Mouse (Mus musculus): ENCODE results near the gene Pde11a. TPM values are rescaled to one million over a fixed set of nuclear protein-coding genes. Genes with fewer than 3 reads are reported as not detected.
"Not testable (repeated sequence)": the region's sequence is repeated elsewhere in the genome, so short reads cannot be mapped to it uniquely, and the experiment has no call there.

Pde11a gene
- total and polyA plus RNA-seq, 3 experiments = 0.04 to 2.3 (median 0.38) TPM

- no peaks in the 10 kb centered on the region for H3K4me1 ChIP-seq (ENCODE audit: insufficient read depth, low read depth, low read length)
- peak; percentile 27 for DNase-seq (ENCODE audit: low spot score)
- H3K36me3 ChIP-seq (replicated peaks) = no peaks in the 10 kb centered on the region
- TF ChIP-seq GATA1 (IDR thresholded peaks at IDR 0.05; ENCODE audit: borderline replicate concordance, low read length) (no peak), GATA2 (IDR thresholded peaks at IDR 0.05; ENCODE audit: borderline replicate concordance, low read depth, low read length) (no peak), CTCF (IDR thresholded peaks at IDR 0.05; ENCODE audit: low read depth, low read length) (peak; percentile 55; the same call in 1 of the 2 replicates), POLR2AphosphoS5 (IDR thresholded peaks at IDR 0.05; ENCODE audit: insufficient replicate concordance, low read depth, low read length) (no peak), TAL1 (conservative IDR thresholded peaks at IDR 0.05; ENCODE audit: low read depth, low read length) (no peak)
- H3K27me3 ChIP-seq (ENCODE audit: insufficient read depth, low read length) = 0 out of 2 replicates have a peak, but pooled peaks cover 2% of the 10 kb centered on the region
- H3K9me3 ChIP-seq (replicated peaks) = no peaks in the 10 kb centered on the region
- peak; percentile 63 for ATAC-seq (ENCODE audit: extremely low read depth, insufficient number of reproducible peaks, low FRiP score, poor library complexity, severe bottlenecking)
- H3K4me3 ChIP-seq (ENCODE audit: low read depth, low read length) = no peak overlapping the region
Observed at GRCm38 (mm10) chr2:75985124-75985523, 353.4 kb downstream of the Pde11a start.

- TF ChIP-seq CTCF (IDR thresholded peaks at IDR 0.05; ENCODE audit: low read depth, low read length) (no peak), GATA2 (IDR thresholded peaks at IDR 0.05; ENCODE audit: borderline replicate concordance, low read depth, low read length) (no peak)
- no peak for ATAC-seq (ENCODE audit: extremely low read depth, insufficient number of reproducible peaks, low FRiP score, poor library complexity, severe bottlenecking)
- 0 out of 2 replicates have a peak, but pooled peaks cover 2% of the 10 kb centered on the region for H3K27me3 ChIP-seq (ENCODE audit: insufficient read depth, low read length)
- no peak for DNase-seq (ENCODE audit: low spot score)
- no peak overlapping the region for H3K4me3 ChIP-seq (ENCODE audit: low read depth, low read length)
- H3K36me3 ChIP-seq (replicated peaks) = no peaks in the 10 kb centered on the region
- H3K9me3 ChIP-seq (replicated peaks) = no peaks in the 10 kb centered on the region
- H3K4me1 ChIP-seq (ENCODE audit: insufficient read depth, low read depth, low read length) = no peaks in the 10 kb centered on the region
Observed at GRCm38 (mm10) chr2:75983847-75984246, 354.7 kb downstream of the Pde11a start.

GRCm38 (mm10) chr2:75983091-75983490 lies 355.5 kb downstream of the Pde11a start:
- H3K4me1 ChIP-seq (ENCODE audit: insufficient read depth, low read depth, low read length) = no peaks in the 10 kb centered on the region
- H3K36me3 ChIP-seq (replicated peaks) = no peaks in the 10 kb centered on the region
- TF ChIP-seq GATA1 (IDR thresholded peaks at IDR 0.05; ENCODE audit: borderline replicate concordance, low read length) (no peak), GATA2 (IDR thresholded peaks at IDR 0.05; ENCODE audit: borderline replicate concordance, low read depth, low read length) (no peak), CTCF (IDR thresholded peaks at IDR 0.05; ENCODE audit: low read depth, low read length) (no peak), POLR2AphosphoS5 (IDR thresholded peaks at IDR 0.05; ENCODE audit: insufficient replicate concordance, low read depth, low read length) (no peak), TAL1 (conservative IDR thresholded peaks at IDR 0.05; ENCODE audit: low read depth, low read length) (no peak)
- DNase-seq (ENCODE audit: low spot score) = no peak
- H3K4me3 ChIP-seq (ENCODE audit: low read depth, low read length) = no peak overlapping the region
- no peaks in the 10 kb centered on the region for H3K9me3 ChIP-seq (replicated peaks)
- no peak for ATAC-seq (ENCODE audit: extremely low read depth, insufficient number of reproducible peaks, low FRiP score, poor library complexity, severe bottlenecking)
- no peaks in the 10 kb centered on the region for H3K27me3 ChIP-seq (ENCODE audit: insufficient read depth, low read length)

GRCm38 (mm10) chr2:75982626-75983025 lies 355.9 kb downstream of the Pde11a start:
- Histone ChIP-seq H3K4me1 (ENCODE audit: insufficient read depth, low read depth, low read length) (no peaks in the 10 kb centered on the region), H3K27me3 (ENCODE audit: insufficient read depth, low read length) (no peaks in the 10 kb centered on the region), H3K4me3 (ENCODE audit: low read depth, low read length) (no peak overlapping the region), H3K36me3 (replicated peaks) (no peaks in the 10 kb centered on the region), H3K9me3 (replicated peaks) (no peaks in the 10 kb centered on the region)
- ATAC-seq (ENCODE audit: extremely low read depth, insufficient number of reproducible peaks, low FRiP score, poor library complexity, severe bottlenecking) = no peak
- TF ChIP-seq POLR2AphosphoS5 (IDR thresholded peaks at IDR 0.05; ENCODE audit: insufficient replicate concordance, low read depth, low read length) = no peak
- TF ChIP-seq GATA2 (IDR thresholded peaks at IDR 0.05; ENCODE audit: borderline replicate concordance, low read depth, low read length) = no peak
- no peak for TF ChIP-seq TAL1 (conservative IDR thresholded peaks at IDR 0.05; ENCODE audit: low read depth, low read length)
- no peak for TF ChIP-seq GATA1 (IDR thresholded peaks at IDR 0.05; ENCODE audit: borderline replicate concordance, low read length)
- TF ChIP-seq CTCF (IDR thresholded peaks at IDR 0.05; ENCODE audit: low read depth, low read length) = no peak
- no peak for DNase-seq (ENCODE audit: low spot score)

- not testable (repeated sequence) for H3K9me3 ChIP-seq (replicated peaks); ATAC-seq (ENCODE audit: extremely low read depth, insufficient number of reproducible peaks, low FRiP score, poor library complexity, severe bottlenecking); DNase-seq (ENCODE audit: low spot score); H3K36me3 ChIP-seq (replicated peaks); H3K4me1 ChIP-seq (ENCODE audit: insufficient read depth, low read depth, low read length); H3K4me3 ChIP-seq (ENCODE audit: low read depth, low read length); H3K27me3 ChIP-seq (ENCODE audit: insufficient read depth, low read length)
Observed at GRCm38 (mm10) chr2:75981440-75982081, 357.0 kb downstream of the Pde11a start, which contains the start of gene Ttc30a1. Gene Ttc30a1, minus strand, starts transcription at chr2:75981967.

GRCm38 (mm10) chr2:75980933-75981439 lies 357.6 kb downstream of the Pde11a start:
- not testable (repeated sequence) for H3K9me3 ChIP-seq (replicated peaks); H3K4me3 ChIP-seq (ENCODE audit: low read depth, low read length); H3K27me3 ChIP-seq (ENCODE audit: insufficient read depth, low read length); DNase-seq (ENCODE audit: low spot score); ATAC-seq (ENCODE audit: extremely low read depth, insufficient number of reproducible peaks, low FRiP score, poor library complexity, severe bottlenecking); H3K36me3 ChIP-seq (replicated peaks); H3K4me1 ChIP-seq (ENCODE audit: insufficient read depth, low read depth, low read length)

- not testable (repeated sequence) for DNase-seq (ENCODE audit: low spot score); ATAC-seq (ENCODE audit: extremely low read depth, insufficient number of reproducible peaks, low FRiP score, poor library complexity, severe bottlenecking)
Observed at GRCm38 (mm10) chr2:75977752-75978368, 360.7 kb downstream of the Pde11a start, which contains the start of gene Ttc30a2. Gene Ttc30a2, minus strand, starts transcription at chr2:75978170.

GRCm38 (mm10) chr2:75976070-75976469 lies 362.5 kb downstream of the Pde11a start:
- not testable (repeated sequence) for H3K27me3 ChIP-seq (ENCODE audit: insufficient read depth, low read length); H3K4me1 ChIP-seq (ENCODE audit: insufficient read depth, low read depth, low read length); ATAC-seq (ENCODE audit: extremely low read depth, insufficient number of reproducible peaks, low FRiP score, poor library complexity, severe bottlenecking); H3K4me3 ChIP-seq (ENCODE audit: low read depth, low read length); H3K9me3 ChIP-seq (replicated peaks); DNase-seq (ENCODE audit: low spot score); H3K36me3 ChIP-seq (replicated peaks)

More at GRCm38 (mm10) chr2:75977752-75978368, 360.7 kb downstream of the Pde11a start, which contains the start of gene Ttc30a2:
- not testable (repeated sequence) for H3K27me3 ChIP-seq (ENCODE audit: insufficient read depth, low read length); H3K9me3 ChIP-seq (replicated peaks); H3K4me1 ChIP-seq (ENCODE audit: insufficient read depth, low read depth, low read length); H3K36me3 ChIP-seq (replicated peaks); H3K4me3 ChIP-seq (ENCODE audit: low read depth, low read length)
